Mouse (Mus musculus): ENCODE measurements around the gene H2-Ab1. TPM values are rescaled to one million over a fixed set of nuclear protein-coding genes. Genes with fewer than 3 reads are reported as not detected.
A peak's percentile ranks its signal among the peaks of the same experiment; 100 is the strongest.
"Not testable (repeated sequence)": the region's sequence is repeated elsewhere in the genome, so short reads cannot be mapped to it uniquely, and the experiment has no call there.

Gene H2-Ab1
- total RNA-seq, 2 experiments from 2014 or later, result 2.1 to 2.9 TPM

GRCm38 (mm10) chr17:34306407-34306806 lies 48.9 kb downstream of the H2-Ab1 start:
- no peak for DNase-seq (ENCODE audit: low spot score in 2 of 2)

- DNase-seq (ENCODE audit: low spot score in 2 of 2), result no peak
Measured at GRCm38 (mm10) chr17:34307216-34307615, 49.7 kb downstream of the H2-Ab1 start.

GRCm38 (mm10) chr17:34308161-34308560 lies 50.7 kb downstream of the H2-Ab1 start:
- DNase-seq (ENCODE audit: low spot score in 2 of 2), result no peak

GRCm38 (mm10) chr17:34309225-34309624 lies 51.7 kb downstream of the H2-Ab1 start:
- DNase-seq (ENCODE audit: low spot score in 2 of 2), result no peak

GRCm38 (mm10) chr17:34309683-34310385 lies 52.3 kb downstream of the H2-Ab1 start:
- DNase-seq (ENCODE audit: low spot score in 2 of 2), result peak in 1 of 2 experiments; percentile 65

GRCm38 (mm10) chr17:34310526-34310925 lies 53.0 kb downstream of the H2-Ab1 start:
- DNase-seq (ENCODE audit: low spot score in 2 of 2), result not testable (repeated sequence)

DNA sequence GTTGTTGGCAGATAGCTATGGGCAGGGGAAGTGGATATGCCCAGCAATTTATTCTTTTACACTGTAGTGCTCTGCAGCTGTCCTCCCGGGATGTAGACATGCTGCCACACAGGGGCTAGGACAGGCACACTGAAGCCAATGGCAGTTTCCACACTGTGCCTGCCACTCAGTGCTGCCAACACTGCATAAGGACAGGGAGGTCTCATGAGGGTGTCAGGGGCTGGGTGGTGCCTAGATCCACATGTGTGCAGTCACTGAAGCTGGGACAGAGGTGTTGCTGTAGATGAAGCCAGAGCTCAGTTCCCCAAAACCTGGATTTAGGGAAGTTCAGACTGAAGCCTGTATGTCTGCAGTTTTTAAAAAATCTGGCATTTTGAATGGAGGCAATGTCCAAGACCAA lies 54.7 kb downstream of the H2-Ab1 start:
- no peak for DNase-seq (ENCODE audit: low spot score in 2 of 2)

- DNase-seq (ENCODE audit: low spot score in 2 of 2), result peak; percentile 70 to 78
Measured at GRCm38 (mm10) chr17:34313393-34313792, 55.9 kb downstream of the H2-Ab1 start.

- DNase-seq (ENCODE audit: low spot score in 2 of 2), result no peak
Measured at GRCm38 (mm10) chr17:34314286-34314685, 56.8 kb downstream of the H2-Ab1 start.

GRCm38 (mm10) chr17:34315512-34315911 lies 58.0 kb downstream of the H2-Ab1 start:
- DNase-seq (ENCODE audit: low spot score in 2 of 2), result no peak

DNA sequence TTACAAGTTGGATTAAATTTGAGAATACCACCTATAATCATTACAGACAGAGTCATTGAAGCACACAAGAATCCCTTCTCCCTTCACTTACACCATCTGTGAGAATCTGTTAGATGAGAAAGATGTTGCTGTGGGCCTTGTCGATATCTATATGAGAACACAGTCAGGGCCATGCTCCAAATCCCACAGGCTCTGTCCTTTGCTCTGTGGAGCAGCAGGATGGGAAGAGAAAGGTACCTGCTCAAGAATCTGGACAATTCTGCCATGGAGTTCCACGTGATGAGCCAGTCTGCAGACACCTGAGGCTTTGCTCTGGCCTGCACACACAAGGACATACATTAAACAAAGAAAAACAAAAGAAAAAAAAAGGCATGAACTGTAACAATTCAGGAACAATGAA lies 59.2 kb downstream of the H2-Ab1 start:
- no peak for DNase-seq (ENCODE audit: low spot score in 2 of 2)

- DNase-seq (ENCODE audit: low spot score in 2 of 2), result no peak
Measured at GRCm38 (mm10) chr17:34317275-34317674, 59.8 kb downstream of the H2-Ab1 start.

Other genes starting within 250 kb of the H2-Ab1 start
- gene Ring1, start 233.0 kb upstream of the H2-Ab1 start, total RNA-seq (2021), result 10 to 100 TPM; 19.3 to 20.9 TPM
- 10 to 100 TPM; 60.4 to 61.7 TPM for gene H2-Ke6, start 229.6 kb upstream of the H2-Ab1 start, total RNA-seq (2021)
- gene Slc39a7, start 226.0 kb upstream of the H2-Ab1 start, total RNA-seq (2021), result 100 to 1,000 TPM in 1 of 2 experiments, 10 to 100 TPM in 1; 98.5 to 107 TPM
- gene Rxrb, start 225.9 kb upstream of the H2-Ab1 start, total RNA-seq (2021), result 10 to 100 TPM; 43.6 to 49.4 TPM
- 10 to 100 TPM; 45.4 to 77.3 TPM for gene Col11a2, start 218.3 kb upstream of the H2-Ab1 start, total RNA-seq (2021)
- not detected for gene H2-Oa, start 165.3 kb upstream of the H2-Ab1 start, total RNA-seq (2021)
- 1 to 10 TPM; 7.6 to 8.7 TPM for gene H2-DMa, start 138.1 kb upstream of the H2-Ab1 start, total RNA-seq (2021)
- gene Brd2, start 135.1 kb upstream of the H2-Ab1 start, total RNA-seq (2021), result 100 to 1,000 TPM; 125 to 136 TPM
- gene H2-DMb2, start 114.4 kb upstream of the H2-Ab1 start, total RNA-seq (2021), result under 1 TPM; 0.36 to 0.37 TPM
- 1 to 10 TPM in 1 of 2 experiments, under 1 TPM in 1; 0.70 to 1.4 TPM for gene H2-DMb1, start 104.6 kb upstream of the H2-Ab1 start, total RNA-seq (2021)
- 1 to 10 TPM; 4.4 to 5.4 TPM for gene Tap1, start 70.1 kb upstream of the H2-Ab1 start, total RNA-seq (2021)
- 1 to 10 TPM; 1.6 to 4.1 TPM for gene Psmb9, start 69.9 kb upstream of the H2-Ab1 start, total RNA-seq (2021)
- 1 to 10 TPM; 4.3 to 6.1 TPM for gene Psmb8, start 60.0 kb upstream of the H2-Ab1 start, total RNA-seq (2021)
- 1 to 10 TPM; 8.1 to 8.3 TPM for gene Tap2, start 54.2 kb upstream of the H2-Ab1 start, total RNA-seq (2021)
- gene H2-Ob, start 18.8 kb upstream of the H2-Ab1 start, total RNA-seq (2021), result under 1 TPM in 1 of 2 experiments, not detected in 1; 0.39 TPM
- gene H2-Aa, start 30.1 kb downstream of the H2-Ab1 start, total RNA-seq (2021), result 1 to 10 TPM; 2.1 to 3.1 TPM
- 1 to 10 TPM; 2.6 to 4.1 TPM for gene H2-Eb1, start 48.2 kb downstream of the H2-Ab1 start, total RNA-seq (2021)
- gene H2-Eb2, start 68.0 kb downstream of the H2-Ab1 start, total RNA-seq (2021), result not detected
- under 1 TPM; 0.64 to 0.67 TPM for gene Btnl2, start 97.1 kb downstream of the H2-Ab1 start, total RNA-seq (2021)
- not detected for gene Btnl1, start 119.4 kb downstream of the H2-Ab1 start, total RNA-seq (2021)
- gene BC051142, start 141.1 kb downstream of the H2-Ab1 start, total RNA-seq (2021), result 1 to 10 TPM in 1 of 2 experiments, under 1 TPM in 1; 0.88 to 1.1 TPM
- gene Btnl4, start 219.6 kb downstream of the H2-Ab1 start, total RNA-seq (2021), result not detected

Data from gastrocnemius, postnatal 4 days (tissue).